8 mouse cellular contexts compared by ENCODE assay signal in genomic region chr4:46371030-46371429, GRCm38 (mm10). TPM values are rescaled to one million over a fixed set of nuclear protein-coding genes. Genes with fewer than 3 reads are reported as not detected.
DNase-seq lines count a peak whose midpoint lies in the region; ATAC-seq and TF ChIP-seq lines count a peak whose summit lies in the region.

No protein-coding gene starts in this region.

- peak overlapping the region; percentile 9; the same call in 1 of the 2 replicates for H3K4me3 ChIP-seq in forebrain, postnatal 0 days (ENCODE audit: low read depth, low read length)
- peak overlapping the region; percentile 8; the same call in 1 of the 2 replicates for H3K4me3 ChIP-seq in hindbrain, embryonic 13.5 days
- peak overlapping the region; percentile 20 for H3K4me3 ChIP-seq in limb, embryonic 14.5 days (replicated peaks; ENCODE audit: low read length)
- H3K4me3 ChIP-seq in midbrain, embryonic 13.5 days (replicated peaks), result no peak overlapping the region

- H3K9me3 ChIP-seq in forebrain, postnatal 0 days (ENCODE audit: low read length), result no peaks in the 10 kb centered on the region
- no peaks in the 10 kb centered on the region for H3K9me3 ChIP-seq in hindbrain, embryonic 13.5 days
- no peaks in the 10 kb centered on the region for H3K9me3 ChIP-seq in limb, embryonic 14.5 days (ENCODE audit: control insufficient read depth, low read length)
- H3K9me3 ChIP-seq in midbrain, embryonic 13.5 days, result no peaks in the 10 kb centered on the region

- H3K9ac ChIP-seq in forebrain, postnatal 0 days, result peak overlapping the region; percentile 31; the same call in 1 of the 2 replicates
- 0 out of 2 replicates have a peak overlapping the region, but pooled peaks have one; percentile 36 for H3K9ac ChIP-seq in hindbrain, embryonic 13.5 days
- H3K9ac ChIP-seq in limb, embryonic 14.5 days (ENCODE audit: low read depth, low read length, severe bottlenecking), result peak overlapping the region; percentile 25; the same call in 1 of the 2 replicates
- no peak overlapping the region for H3K9ac ChIP-seq in midbrain, embryonic 13.5 days (replicated peaks)

- DNase-seq in MN1 (ENCODE audit: low spot score), result peak; percentile 77
- peak; percentile 20 for DNase-seq in brain, adult 2 months (ENCODE audit: low read depth, low spot score)
- DNase-seq in forebrain, postnatal 0 days, result peak; percentile 44
- peak; percentile 81 for DNase-seq in limb, embryonic 14.5 days (ENCODE audit: low spot score)
- DNase-seq in testis, postnatal 14 days (ENCODE audit: low spot score), result peak; percentile 78

- H3K36me3 ChIP-seq in forebrain, postnatal 0 days (ENCODE audit: insufficient read depth), result no peaks in the 10 kb centered on the region; the same call in 1 of the 2 replicates
- no peaks in the 10 kb centered on the region for H3K36me3 ChIP-seq in hindbrain, embryonic 13.5 days
- H3K36me3 ChIP-seq in limb, embryonic 14.5 days (ENCODE audit: control insufficient read depth, insufficient read depth, low read length), result no peaks in the 10 kb centered on the region
- peaks cover 4% of the 10 kb centered on the region; the same call in 1 of the 2 replicates for H3K36me3 ChIP-seq in midbrain, embryonic 13.5 days

- H3K27ac ChIP-seq in forebrain, postnatal 0 days (ENCODE audit: low read depth, low read length), result no peak overlapping the region
- H3K27ac ChIP-seq in hindbrain, embryonic 13.5 days, result no peak overlapping the region
- no peak overlapping the region for H3K27ac ChIP-seq in limb, embryonic 14.5 days (replicated peaks; ENCODE audit: low read depth, low read length)
- H3K27ac ChIP-seq in midbrain, embryonic 13.5 days, result no peak overlapping the region

- ATAC-seq in forebrain, postnatal 0 days, result peak; percentile 61
- peak; percentile 60 for ATAC-seq in hindbrain, embryonic 13.5 days (ENCODE audit: low FRiP score)
- peak; percentile 79 for ATAC-seq in limb, embryonic 14.5 days (ENCODE audit: low FRiP score, low read depth)
- ATAC-seq in midbrain, embryonic 13.5 days, result peak; percentile 79
- ATAC-seq in megakaryocyte-erythroid progenitor cell, adult 5-6 weeks (replicated peaks; ENCODE audit: low FRiP score, low TSS enrichment, poor library complexity, severe bottlenecking), result no peak

- H3K4me1 ChIP-seq in forebrain, postnatal 0 days (ENCODE audit: insufficient read depth), result 0 out of 2 replicates have a peak, but pooled peaks cover 3% of the 10 kb centered on the region
- H3K4me1 ChIP-seq in hindbrain, embryonic 13.5 days (replicated peaks), result peaks cover 10% of the 10 kb centered on the region; the same call in 1 of the 2 replicates
- H3K4me1 ChIP-seq in limb, embryonic 14.5 days (ENCODE audit: control insufficient read depth, insufficient read depth, low read length), result peaks cover 7% of the 10 kb centered on the region; the same call in 1 of the 2 replicates
- H3K4me1 ChIP-seq in midbrain, embryonic 13.5 days (replicated peaks), result peaks cover 17% of the 10 kb centered on the region

- TF ChIP-seq CTCF in forebrain, postnatal 0 days (IDR thresholded peaks at IDR 0.05; ENCODE audit: low read depth), result no peak

- H3K27me3 ChIP-seq in forebrain, postnatal 0 days (ENCODE audit: insufficient read depth, low read length), result no peaks in the 10 kb centered on the region; the same call in none of the 2 replicates
- peaks cover 47% of the 10 kb centered on the region for H3K27me3 ChIP-seq in hindbrain, embryonic 13.5 days
- H3K27me3 ChIP-seq in limb, embryonic 14.5 days (ENCODE audit: control insufficient read depth, insufficient read depth, low read length), result no peaks in the 10 kb centered on the region
- H3K27me3 ChIP-seq in midbrain, embryonic 13.5 days, result peaks cover 25% of the 10 kb centered on the region

- 5% methylated on average over 19 of the region's 19 CpGs for WGBS in forebrain, postnatal 0 days
- 4% methylated on average over 19 of the region's 19 CpGs for WGBS in hindbrain, embryonic 13.5 days
- under 1% methylated on average over 19 of the region's 19 CpGs for WGBS in limb, embryonic 14.5 days
- WGBS in midbrain, embryonic 13.5 days, result 4% methylated on average over 19 of the region's 19 CpGs

- TF ChIP-seq POLR2A in limb, embryonic 14.5 days (IDR thresholded peaks at IDR 0.05; ENCODE audit: borderline replicate concordance, extremely low read depth, insufficient read depth, insufficient read length), result no peak

- H3K4me2 ChIP-seq in forebrain, postnatal 0 days (ENCODE audit: low read depth), result peak overlapping the region; percentile 44
- H3K4me2 ChIP-seq in hindbrain, embryonic 13.5 days, result peak overlapping the region; percentile 35
- H3K4me2 ChIP-seq in limb, embryonic 14.5 days (replicated peaks; ENCODE audit: low read depth, low read length, severe bottlenecking), result peak overlapping the region; percentile 45
- H3K4me2 ChIP-seq in midbrain, embryonic 13.5 days (replicated peaks), result peak overlapping the region; percentile 40

RNA-seq across cellular contexts. Expression of gene Trmo, which starts 18.2 kb away (rescaled TPM):
- 9.0 and 10.4 TPM in 2 replicates for total RNA-seq in forebrain, postnatal 0 days (2014; rRNA removed)
- 6.5 and 6.7 TPM in 2 replicates for polyA plus RNA-seq in forebrain, postnatal 0 days (2015; fragmentation: Nextera tagmentation; extraction: Ambion mirVana)
- polyA plus RNA-seq in hindbrain, embryonic 13.5 days (2015; fragmentation: Nextera tagmentation; extraction: Ambion mirVana), result 8.9 and 10.0 TPM in 2 replicates
- 9.1 and 9.2 TPM in 2 replicates for polyA plus RNA-seq in limb, embryonic 14.5 days (2012; rRNA removed)
- polyA plus RNA-seq in limb, embryonic 14.5 days (2014; fragmentation: Nextera tagmentation; extraction: Ambion mirVana), result 7.8 and 11.3 TPM in 2 replicates
- polyA plus RNA-seq in midbrain, embryonic 13.5 days (2015; fragmentation: Nextera tagmentation; extraction: Ambion mirVana), result 7.8 and 9.2 TPM in 2 replicates
- total RNA-seq in megakaryocyte-erythroid progenitor cell, adult 5-6 weeks (2014; fragmentation: Nextera tagmentation), result 5.6 and 10.7 TPM in 2 replicates
- total RNA-seq in megakaryocyte-erythroid progenitor cell, adult 5-6 weeks (2017), result 8.9 and 11.4 TPM in 2 replicates

RNA-seq across cellular contexts. Expression of gene Foxe1, which starts 27.6 kb away (rescaled TPM):
- 0.05 TPM in 1 of 2 replicates, not detected in the other for total RNA-seq in forebrain, postnatal 0 days (2014; rRNA removed)
- polyA plus RNA-seq in forebrain, postnatal 0 days (2015; fragmentation: Nextera tagmentation; extraction: Ambion mirVana), result not detected in 2 replicates
- not detected in 2 replicates for polyA plus RNA-seq in hindbrain, embryonic 13.5 days (2015; fragmentation: Nextera tagmentation; extraction: Ambion mirVana)
- not detected in 2 replicates for polyA plus RNA-seq in limb, embryonic 14.5 days (2012; rRNA removed)
- polyA plus RNA-seq in limb, embryonic 14.5 days (2014; fragmentation: Nextera tagmentation; extraction: Ambion mirVana), result not detected in 2 replicates
- polyA plus RNA-seq in midbrain, embryonic 13.5 days (2015; fragmentation: Nextera tagmentation; extraction: Ambion mirVana), result not detected in 2 replicates
- not detected in 2 replicates for total RNA-seq in megakaryocyte-erythroid progenitor cell, adult 5-6 weeks (2014; fragmentation: Nextera tagmentation)
- 0.23 TPM in 1 of 2 replicates, not detected in the other for total RNA-seq in megakaryocyte-erythroid progenitor cell, adult 5-6 weeks (2017)

RNA-seq across cellular contexts. Expression of gene Hemgn, which starts 42.3 kb away (rescaled TPM):
- total RNA-seq in forebrain, postnatal 0 days (2014; rRNA removed), result not detected in 2 replicates
- not detected in 2 replicates for polyA plus RNA-seq in forebrain, postnatal 0 days (2015; fragmentation: Nextera tagmentation; extraction: Ambion mirVana)
- 0.22 and 0.62 TPM in 2 replicates for polyA plus RNA-seq in hindbrain, embryonic 13.5 days (2015; fragmentation: Nextera tagmentation; extraction: Ambion mirVana)
- 0.41 and 0.60 TPM in 2 replicates for polyA plus RNA-seq in limb, embryonic 14.5 days (2012; rRNA removed)
- polyA plus RNA-seq in limb, embryonic 14.5 days (2014; fragmentation: Nextera tagmentation; extraction: Ambion mirVana), result 0.45 and 0.80 TPM in 2 replicates
- 0.17 and 0.26 TPM in 2 replicates for polyA plus RNA-seq in midbrain, embryonic 13.5 days (2015; fragmentation: Nextera tagmentation; extraction: Ambion mirVana)
- total RNA-seq in megakaryocyte-erythroid progenitor cell, adult 5-6 weeks (2014; fragmentation: Nextera tagmentation), result 120 and 199 TPM in 2 replicates
- 129 and 182 TPM in 2 replicates for total RNA-seq in megakaryocyte-erythroid progenitor cell, adult 5-6 weeks (2017)

Comparison
In these comparisons a context has a peak if more than half of its experiments do, and no peak if none do; other contexts are left out.
1. DNase-seq: peak in every context shown above with its lines; median percentile 81 in limb, embryonic 14.5 days; 78 in testis, postnatal 14 days; 77 in MN1; 44 in forebrain, postnatal 0 days; 20 in brain, adult 2 months.